11 mouse cellular contexts compared by ENCODE assay signal in genomic region chr3:89158651-89159050, GRCm38 (mm10). TPM values are rescaled to one million over a fixed set of nuclear protein-coding genes. Genes with fewer than 3 reads are reported as not detected.
DNase-seq lines count a peak whose midpoint lies in the region; ATAC-seq lines count a peak whose summit lies in the region.
"Had no signal": no experiment of that assay in that cellular context is flagged by ENCODE, and none has a peak within 500 bp of the region (broad histone marks: within the 10 kb centered on the region; RNA-seq: fewer than 3 reads in every experiment).

No protein-coding gene starts in this region.

- no peak for DNase-seq in neural tube, embryonic 11.5 days (ENCODE audit: low spot score)
- no peak for DNase-seq in neural tube, embryonic 10.5 days (ENCODE audit: extremely low spot score, low spot score)
- DNase-seq in limb, embryonic 10.5 days (ENCODE audit: low spot score), result peak; percentile 22
- DNase-seq in testis, postnatal 10 days (ENCODE audit: low spot score), result no peak
- no peak for DNase-seq in adrenal gland, postnatal 25 days
- no peak for DNase-seq in kidney, postnatal 36 days
- DNase-seq: cerebellum, adult 9-10 months had no signal

- WGBS in neural tube, embryonic 11.5 days, result 29% methylated on average over 7 of the region's 7 CpGs
- WGBS in forebrain, embryonic 13.5 days, result 24% methylated on average over 7 of the region's 7 CpGs
- WGBS in limb, embryonic 10.5 days, result 25% methylated on average over 7 of the region's 7 CpGs
- WGBS in neural tube, embryonic 14.5 days, result 19% methylated on average over 7 of the region's 7 CpGs

- peaks cover 4% of the 10 kb centered on the region; the same call in 1 of the 2 replicates for H3K27me3 ChIP-seq in neural tube, embryonic 11.5 days (ENCODE audit: control insufficient read depth, insufficient read depth, low read length)
- H3K27me3 ChIP-seq in forebrain, embryonic 13.5 days, result no peaks in the 10 kb centered on the region
- peaks cover 35% of the 10 kb centered on the region for H3K27me3 ChIP-seq in limb, embryonic 10.5 days (ENCODE audit: low read depth, poor library complexity, severe bottlenecking)
- peaks cover 2% of the 10 kb centered on the region; the same call in 1 of the 2 replicates for H3K27me3 ChIP-seq in neural tube, embryonic 14.5 days (ENCODE audit: control insufficient read depth, insufficient read depth, low read length)

- H3K4me3 ChIP-seq in neural tube, embryonic 11.5 days (ENCODE audit: low read depth, low read length), result peak overlapping the region; percentile 68
- H3K4me3 ChIP-seq in forebrain, embryonic 13.5 days, result peak overlapping the region; percentile 76
- H3K4me3 ChIP-seq in limb, embryonic 10.5 days, result 0 out of 2 replicates have a peak overlapping the region, but pooled peaks have one; percentile 67
- peak overlapping the region; percentile 82 for H3K4me3 ChIP-seq in neural tube, embryonic 14.5 days (ENCODE audit: low read depth, low read length)
- H3K4me3 ChIP-seq: heart, adult 2 months had no signal

- H3K4me1 ChIP-seq in neural tube, embryonic 11.5 days (ENCODE audit: control insufficient read depth, insufficient read depth, low read length), result peaks cover 7% of the 10 kb centered on the region
- peaks cover 21% of the 10 kb centered on the region for H3K4me1 ChIP-seq in forebrain, embryonic 13.5 days
- peaks cover 14% of the 10 kb centered on the region for H3K4me1 ChIP-seq in limb, embryonic 10.5 days
- H3K4me1 ChIP-seq in neural tube, embryonic 14.5 days (ENCODE audit: control insufficient read depth, insufficient read depth, low read length), result peaks cover 12% of the 10 kb centered on the region

- no peak overlapping the region for H3K27ac ChIP-seq in neural tube, embryonic 11.5 days (ENCODE audit: low read depth, low read length)
- H3K27ac ChIP-seq in forebrain, embryonic 13.5 days, result no peak overlapping the region
- no peak overlapping the region for H3K27ac ChIP-seq in limb, embryonic 10.5 days
- H3K27ac ChIP-seq in neural tube, embryonic 14.5 days (ENCODE audit: low read depth, low read length), result 0 out of 2 replicates have a peak overlapping the region, but pooled peaks have one; percentile 23
- H3K27ac ChIP-seq: heart, adult 2 months; kidney, postnatal 0 days had no signal

- no peaks in the 10 kb centered on the region for H3K9me3 ChIP-seq in neural tube, embryonic 11.5 days (ENCODE audit: control insufficient read depth, low read length)
- no peaks in the 10 kb centered on the region for H3K9me3 ChIP-seq in forebrain, embryonic 13.5 days (replicated peaks)
- no peaks in the 10 kb centered on the region for H3K9me3 ChIP-seq in limb, embryonic 10.5 days (replicated peaks)
- no peaks in the 10 kb centered on the region for H3K9me3 ChIP-seq in neural tube, embryonic 14.5 days (ENCODE audit: control insufficient read depth, low read length)

- no peaks in the 10 kb centered on the region for H3K36me3 ChIP-seq in neural tube, embryonic 11.5 days (ENCODE audit: control insufficient read depth, insufficient read depth, low read length)
- no peaks in the 10 kb centered on the region for H3K36me3 ChIP-seq in forebrain, embryonic 13.5 days (ENCODE audit: poor library complexity, severe bottlenecking)
- H3K36me3 ChIP-seq in limb, embryonic 10.5 days, result no peaks in the 10 kb centered on the region
- H3K36me3 ChIP-seq in neural tube, embryonic 14.5 days (ENCODE audit: control insufficient read depth, insufficient read depth, low read length), result no peaks in the 10 kb centered on the region

- peak overlapping the region; percentile 99 for H3K4me2 ChIP-seq in neural tube, embryonic 11.5 days (ENCODE audit: low read depth)
- H3K4me2 ChIP-seq in forebrain, embryonic 13.5 days, result peak overlapping the region; percentile 95
- peak overlapping the region; percentile 92 for H3K4me2 ChIP-seq in neural tube, embryonic 14.5 days (ENCODE audit: low read depth, low read length)

- H3K9ac ChIP-seq in neural tube, embryonic 11.5 days (ENCODE audit: low read length), result peak overlapping the region; percentile 35; the same call in 1 of the 2 replicates
- H3K9ac ChIP-seq in forebrain, embryonic 13.5 days, result peak overlapping the region; percentile 82
- H3K9ac ChIP-seq in neural tube, embryonic 14.5 days (replicated peaks; ENCODE audit: low read depth, low read length), result peak overlapping the region; percentile 73

- ATAC-seq in neural tube, embryonic 11.5 days (ENCODE audit: insufficient read depth, low FRiP score, low TSS enrichment), result no peak
- ATAC-seq in forebrain, embryonic 13.5 days, result no peak
- no peak for ATAC-seq in neural tube, embryonic 14.5 days (ENCODE audit: low read depth)

RNA-seq across cellular contexts. Expression of gene Hcn3, which starts 1.3 kb away (rescaled TPM):
- 5.2 and 7.5 TPM in 2 replicates for polyA plus RNA-seq in neural tube, embryonic 11.5 days (2014; fragmentation: Nextera tagmentation; extraction: Ambion mirVana)
- polyA plus RNA-seq in forebrain, embryonic 13.5 days (2015; fragmentation: Nextera tagmentation; extraction: Ambion mirVana), result 19.0 and 19.6 TPM in 2 replicates
- 1.3 and 1.6 TPM in 2 replicates for polyA plus RNA-seq in limb, embryonic 10.5 days (2016; fragmentation: Nextera tagmentation; extraction: Ambion mirVana)
- polyA plus RNA-seq in neural tube, embryonic 14.5 days (2014; fragmentation: Nextera tagmentation; extraction: Ambion mirVana), result 25.4 and 28.7 TPM in 2 replicates
- total RNA-seq in adrenal gland, postnatal 25 days (2021), result 9.3 and 17.7 TPM in 2 replicates

RNA-seq across cellular contexts. Expression of gene Clk2, which starts 5.9 kb away (rescaled TPM):
- 26.5 and 32.3 TPM in 2 replicates for polyA plus RNA-seq in neural tube, embryonic 11.5 days (2014; fragmentation: Nextera tagmentation; extraction: Ambion mirVana)
- 25.0 and 26.2 TPM in 2 replicates for polyA plus RNA-seq in forebrain, embryonic 13.5 days (2015; fragmentation: Nextera tagmentation; extraction: Ambion mirVana)
- 40.1 and 44.8 TPM in 2 replicates for polyA plus RNA-seq in limb, embryonic 10.5 days (2016; fragmentation: Nextera tagmentation; extraction: Ambion mirVana)
- 17.5 and 19.6 TPM in 2 replicates for polyA plus RNA-seq in neural tube, embryonic 14.5 days (2014; fragmentation: Nextera tagmentation; extraction: Ambion mirVana)
- total RNA-seq in adrenal gland, postnatal 25 days (2021), result 98.4 and 103 TPM in 2 replicates

RNA-seq across cellular contexts. Expression of gene Scamp3, which starts 18.6 kb away (rescaled TPM):
- 91.2 and 92.8 TPM in 2 replicates for polyA plus RNA-seq in neural tube, embryonic 11.5 days (2014; fragmentation: Nextera tagmentation; extraction: Ambion mirVana)
- polyA plus RNA-seq in forebrain, embryonic 13.5 days (2015; fragmentation: Nextera tagmentation; extraction: Ambion mirVana), result 102 and 109 TPM in 2 replicates
- 115 and 119 TPM in 2 replicates for polyA plus RNA-seq in limb, embryonic 10.5 days (2016; fragmentation: Nextera tagmentation; extraction: Ambion mirVana)
- 126 and 153 TPM in 2 replicates for polyA plus RNA-seq in neural tube, embryonic 14.5 days (2014; fragmentation: Nextera tagmentation; extraction: Ambion mirVana)
- 98.4 and 112 TPM in 2 replicates for total RNA-seq in adrenal gland, postnatal 25 days (2021)

RNA-seq across cellular contexts. Expression of gene Pklr, which starts 22.7 kb away (rescaled TPM):
- polyA plus RNA-seq in neural tube, embryonic 11.5 days (2014; fragmentation: Nextera tagmentation; extraction: Ambion mirVana), result 1.5 and 2.4 TPM in 2 replicates
- polyA plus RNA-seq in forebrain, embryonic 13.5 days (2015; fragmentation: Nextera tagmentation; extraction: Ambion mirVana), result 0.09 and 0.26 TPM in 2 replicates
- polyA plus RNA-seq in limb, embryonic 10.5 days (2016; fragmentation: Nextera tagmentation; extraction: Ambion mirVana), result 3.6 and 4.4 TPM in 2 replicates
- 0.66 TPM in 1 of 2 replicates, not detected in the other for polyA plus RNA-seq in neural tube, embryonic 14.5 days (2014; fragmentation: Nextera tagmentation; extraction: Ambion mirVana)
- total RNA-seq in adrenal gland, postnatal 25 days (2021), result 1.6 TPM in 1 of 2 replicates, not detected in the other
- total RNA-seq: heart, adult 2 months had no signal

RNA-seq across cellular contexts. Expression of gene Fam189b, which starts 24.3 kb away (rescaled TPM):
- polyA plus RNA-seq in neural tube, embryonic 11.5 days (2014; fragmentation: Nextera tagmentation; extraction: Ambion mirVana), result 32.5 and 36.9 TPM in 2 replicates
- 15.1 and 23.0 TPM in 2 replicates for polyA plus RNA-seq in forebrain, embryonic 13.5 days (2015; fragmentation: Nextera tagmentation; extraction: Ambion mirVana)
- 32.2 and 35.0 TPM in 2 replicates for polyA plus RNA-seq in limb, embryonic 10.5 days (2016; fragmentation: Nextera tagmentation; extraction: Ambion mirVana)
- 38.5 and 41.7 TPM in 2 replicates for polyA plus RNA-seq in neural tube, embryonic 14.5 days (2014; fragmentation: Nextera tagmentation; extraction: Ambion mirVana)
- total RNA-seq in adrenal gland, postnatal 25 days (2021), result 17.1 and 23.7 TPM in 2 replicates
